8 mouse cellular contexts compared by ENCODE assay signal in genomic region chr5:92353517-92353916, GRCm38 (mm10). TPM values are rescaled to one million over a fixed set of nuclear protein-coding genes. Genes with fewer than 3 reads are reported as not detected.
DNase-seq lines count a peak whose midpoint lies in the region; ATAC-seq and TF ChIP-seq lines count a peak whose summit lies in the region.

No protein-coding gene starts in this region.

- peak overlapping the region; percentile 66 for H3K27ac ChIP-seq in testis, adult 2 months (ENCODE audit: control insufficient read depth, insufficient read depth, low read depth, low read length)
- no peak overlapping the region for H3K27ac ChIP-seq in embryonic facial prominence, embryonic 11.5 days (replicated peaks; ENCODE audit: low read depth, low read length)
- H3K27ac ChIP-seq in liver, embryonic 14.5 days, result no peak overlapping the region
- peak overlapping the region; percentile 77 for H3K27ac ChIP-seq in small intestine, adult 2 months (ENCODE audit: insufficient read depth, low read depth, low read length)

- H3K4me3 ChIP-seq in testis, adult 2 months (ENCODE audit: control insufficient read depth, low read depth, low read length), result peak overlapping the region; percentile 46
- no peak overlapping the region for H3K4me3 ChIP-seq in embryonic facial prominence, embryonic 11.5 days (ENCODE audit: low read depth, low read length)
- H3K4me3 ChIP-seq in liver, embryonic 14.5 days (ENCODE audit: insufficient read depth in 1 of 2, low read depth in 2 of 2, low read length in 2 of 2), result peak overlapping the region; percentile 50 to 57
- H3K4me3 ChIP-seq in small intestine, adult 2 months (ENCODE audit: low read depth, low read length), result peak overlapping the region; percentile 62

- WGBS in embryonic facial prominence, embryonic 11.5 days, result 30% methylated on average over 11 of the region's 11 CpGs
- WGBS in liver, embryonic 14.5 days (ENCODE audit: insufficient replicate concordance), result 13% methylated on average over 11 of the region's 11 CpGs
- WGBS in small intestine, adult 2 months, result 1% methylated on average over 11 of the region's 11 CpGs

- ATAC-seq in embryonic facial prominence, embryonic 11.5 days (replicated peaks; ENCODE audit: insufficient number of reproducible peaks, low FRiP score, low TSS enrichment, low read depth), result no peak
- peak; percentile 41; the same call in 1 of the 2 replicates for ATAC-seq in liver, embryonic 14.5 days (ENCODE audit: insufficient read depth)
- ATAC-seq in frontal cortex, adult (ENCODE audit: low TSS enrichment), result no peak

- H3K36me3 ChIP-seq in testis, adult 2 months (ENCODE audit: control insufficient read depth, insufficient read depth, low read length), result no peaks in the 10 kb centered on the region
- H3K36me3 ChIP-seq in embryonic facial prominence, embryonic 11.5 days (replicated peaks; ENCODE audit: control insufficient read depth, insufficient read depth, low read depth, low read length), result no peaks in the 10 kb centered on the region
- no peaks in the 10 kb centered on the region for H3K36me3 ChIP-seq in liver, embryonic 14.5 days (replicated peaks; ENCODE audit: control insufficient read depth, insufficient read depth, low read depth)
- H3K36me3 ChIP-seq in small intestine, adult 2 months (ENCODE audit: control insufficient read depth, insufficient read depth, low read length), result no peaks in the 10 kb centered on the region

- H3K4me1 ChIP-seq in testis, adult 2 months (ENCODE audit: control insufficient read depth, insufficient read depth, low read length), result peaks cover 2% of the 10 kb centered on the region; the same call in 1 of the 2 replicates
- H3K4me1 ChIP-seq in embryonic facial prominence, embryonic 11.5 days (ENCODE audit: control insufficient read depth, insufficient read depth, low read length), result no peaks in the 10 kb centered on the region
- H3K4me1 ChIP-seq in liver, embryonic 14.5 days (replicated peaks; ENCODE audit: control insufficient read depth in 2 of 2, insufficient read depth in 2 of 2, low read length in 1 of 2), result peaks cover 2 to 15% of the 10 kb centered on the region in 2 experiments; a peak in 2 of 4 replicates
- peaks cover 14% of the 10 kb centered on the region for H3K4me1 ChIP-seq in small intestine, adult 2 months (ENCODE audit: control insufficient read depth, insufficient read depth, insufficient read length, low read length)

- no peaks in the 10 kb centered on the region for H3K9me3 ChIP-seq in embryonic facial prominence, embryonic 11.5 days (replicated peaks; ENCODE audit: control insufficient read depth, low read length)
- no peaks in the 10 kb centered on the region for H3K9me3 ChIP-seq in liver, embryonic 14.5 days (ENCODE audit: control insufficient read depth, low read length)

- no peak for TF ChIP-seq EP300 in liver, embryonic 14.5 days (IDR thresholded peaks at IDR 0.05; ENCODE audit: low read depth)

- TF ChIP-seq POLR2A in testis, adult 2 months (IDR thresholded peaks at IDR 0.05; ENCODE audit: control insufficient read depth, low read depth, low read length), result no peak
- no peak; the same call in 1 of the 2 replicates for TF ChIP-seq POLR2A in small intestine, adult 2 months (IDR thresholded peaks at IDR 0.05; ENCODE audit: low read depth, low read length)

- H3K27me3 ChIP-seq in testis, adult 2 months (ENCODE audit: control insufficient read depth, insufficient read depth, low read length), result no peaks in the 10 kb centered on the region
- H3K27me3 ChIP-seq in embryonic facial prominence, embryonic 11.5 days (ENCODE audit: control insufficient read depth, insufficient read depth, low read length), result no peaks in the 10 kb centered on the region
- no peaks in the 10 kb centered on the region for H3K27me3 ChIP-seq in liver, embryonic 14.5 days (ENCODE audit: control insufficient read depth, insufficient read depth, low read length)
- H3K27me3 ChIP-seq in small intestine, adult 2 months (ENCODE audit: control insufficient read depth, insufficient read depth, low read length), result no peaks in the 10 kb centered on the region

- peak overlapping the region; percentile 16; the same call in 1 of the 2 replicates for H3K4me2 ChIP-seq in embryonic facial prominence, embryonic 11.5 days (ENCODE audit: low read depth, low read length)
- peak overlapping the region; percentile 61 for H3K4me2 ChIP-seq in liver, embryonic 14.5 days (ENCODE audit: low read depth)

- DNase-seq in testis, postnatal 10 days (ENCODE audit: low spot score), result no peak
- DNase-seq in embryonic facial prominence, embryonic 11.5 days (ENCODE audit: low spot score), result no peak
- peak; percentile 69 to 70 for DNase-seq in heart, postnatal 10 days
- DNase-seq in liver, embryonic 14.5 days (ENCODE audit: low read depth in 3 of 3, low spot score in 3 of 3), result no peak
- no peak for DNase-seq in cerebellum, adult 9-10 months

- H3K9ac ChIP-seq in embryonic facial prominence, embryonic 11.5 days (replicated peaks; ENCODE audit: low read length), result no peak overlapping the region
- H3K9ac ChIP-seq in liver, embryonic 14.5 days (replicated peaks), result peak overlapping the region; percentile 55; the same call in 1 of the 2 replicates

- no peak for TF ChIP-seq CTCF in testis, adult 2 months (IDR thresholded peaks at IDR 0.05; ENCODE audit: control insufficient read depth, insufficient read depth, insufficient replicate concordance, low read depth, low read length)
- no peak for TF ChIP-seq CTCF in liver, embryonic 14.5 days (IDR thresholded peaks at IDR 0.05; ENCODE audit: low read depth)
- no peak for TF ChIP-seq CTCF in small intestine, adult 2 months (IDR thresholded peaks at IDR 0.05; ENCODE audit: extremely low read depth, insufficient read length, insufficient replicate concordance, low read depth, low read length)

- intact Hi-C loops in heart, postnatal 10 days (cut with DNase I), result no loop called here

RNA-seq across cellular contexts. Expression of gene Cxcl10, which starts 4.8 kb away (rescaled TPM):
- 0.76 TPM in 1 of 2 replicates, not detected in the other for polyA plus RNA-seq in testis, adult 2 months (2012; rRNA removed)
- polyA plus RNA-seq in embryonic facial prominence, embryonic 11.5 days (2014; fragmentation: Nextera tagmentation; extraction: Ambion mirVana), result 0.38 TPM in 1 of 2 replicates, not detected in the other
- total RNA-seq in heart, postnatal 10 days (2021), result 1 to 10 TPM in 1 of 2 experiments, under 1 TPM in 1; 0.40 to 1.0 TPM
- polyA plus RNA-seq in liver, embryonic 14.5 days (2012; rRNA removed), result 7.8 and 10.0 TPM in 2 replicates
- polyA plus RNA-seq in liver, embryonic 14.5 days (2014; fragmentation: Nextera tagmentation; extraction: Ambion mirVana), result 4.8 and 6.0 TPM in 2 replicates
- 5.0 and 9.6 TPM in 2 replicates for polyA plus RNA-seq in small intestine, adult 2 months (2012; rRNA removed)

RNA-seq across cellular contexts. Expression of gene Art3, which starts 21.9 kb away (rescaled TPM):
- polyA plus RNA-seq in testis, adult 2 months (2012; rRNA removed), result 221 and 263 TPM in 2 replicates
- polyA plus RNA-seq in embryonic facial prominence, embryonic 11.5 days (2014; fragmentation: Nextera tagmentation; extraction: Ambion mirVana), result 1.4 and 2.6 TPM in 2 replicates
- total RNA-seq in heart, postnatal 10 days (2021), result 100 to 1,000 TPM; 369 to 606 TPM
- polyA plus RNA-seq in liver, embryonic 14.5 days (2012; rRNA removed), result 0.53 and 1.1 TPM in 2 replicates
- 1.7 and 2.1 TPM in 2 replicates for polyA plus RNA-seq in liver, embryonic 14.5 days (2014; fragmentation: Nextera tagmentation; extraction: Ambion mirVana)
- polyA plus RNA-seq in small intestine, adult 2 months (2012; rRNA removed), result 1.1 and 1.9 TPM in 2 replicates

RNA-seq across cellular contexts. Expression of gene Cxcl9, which starts 25.6 kb away (rescaled TPM):
- polyA plus RNA-seq in testis, adult 2 months (2012; rRNA removed), result 0.14 and 0.25 TPM in 2 replicates
- not detected in 2 replicates for polyA plus RNA-seq in embryonic facial prominence, embryonic 11.5 days (2014; fragmentation: Nextera tagmentation; extraction: Ambion mirVana)
- total RNA-seq in heart, postnatal 10 days (2021), result under 1 TPM; 0.64 to 0.81 TPM
- 0.06 TPM in 1 of 2 replicates, not detected in the other for polyA plus RNA-seq in liver, embryonic 14.5 days (2012; rRNA removed)
- polyA plus RNA-seq in liver, embryonic 14.5 days (2014; fragmentation: Nextera tagmentation; extraction: Ambion mirVana), result 0.20 TPM in 1 of 2 replicates, not detected in the other
- polyA plus RNA-seq in small intestine, adult 2 months (2012; rRNA removed), result 1.8 and 7.9 TPM in 2 replicates

RNA-seq across cellular contexts. Expression of gene Sdad1, which starts 43.2 kb away (rescaled TPM):
- polyA plus RNA-seq in testis, adult 2 months (2012; rRNA removed), result 40.2 and 44.7 TPM in 2 replicates
- 39.5 and 41.2 TPM in 2 replicates for polyA plus RNA-seq in embryonic facial prominence, embryonic 11.5 days (2014; fragmentation: Nextera tagmentation; extraction: Ambion mirVana)
- 10 to 100 TPM; 15.6 to 18.0 TPM for total RNA-seq in heart, postnatal 10 days (2021)
- polyA plus RNA-seq in liver, embryonic 14.5 days (2012; rRNA removed), result 8.1 and 9.5 TPM in 2 replicates
- polyA plus RNA-seq in liver, embryonic 14.5 days (2014; fragmentation: Nextera tagmentation; extraction: Ambion mirVana), result 17.4 and 18.8 TPM in 2 replicates
- 2.4 and 4.2 TPM in 2 replicates for polyA plus RNA-seq in small intestine, adult 2 months (2012; rRNA removed)

Comparison
In these comparisons a context has a peak if more than half of its experiments do, and no peak if none do; other contexts are left out.
1. H3K27ac ChIP-seq: peak in testis, adult 2 months (single experiment) and small intestine, adult 2 months (single experiment); none in embryonic facial prominence, embryonic 11.5 days (single experiment) and liver, embryonic 14.5 days (single experiment).
2. DNase-seq: peak in heart, postnatal 10 days (2 of 2); none in testis, postnatal 10 days (single experiment), embryonic facial prominence, embryonic 11.5 days (single experiment), liver, embryonic 14.5 days (0 of 3) and cerebellum, adult 9-10 months (single experiment).
3. RNA of gene Art3, which starts 21.9 kb away (polyA plus RNA-seq): 221 to 263 TPM in testis, adult 2 months; 1.1 to 1.9 TPM in small intestine, adult 2 months, 0.53 to 2.1 TPM in liver, embryonic 14.5 days and 1.4 to 2.6 TPM in embryonic facial prominence, embryonic 11.5 days; every median in the first group is over 10 times any median in the second.